Mouse (Mus musculus) neural tube, postnatal 0 days (tissue): ENCODE results near the gene Fam151b. TPM values are rescaled to one million over a fixed set of nuclear protein-coding genes. Genes with fewer than 3 reads are reported as not detected.

ENCODE experiments used
- polyA plus RNA-seq: library from polyadenylated mRNA; unstranded; fragments of >200 nt; fragmentation: Nextera tagmentation; extraction: Ambion mirVana; gene quantifications from 2 replicates; pipeline ENCODE4 v1.2.1, GENCODE M21; 2015

Fam151b gene
- 0.25 and 0.43 TPM in 2 replicates for polyA plus RNA-seq

GRCm38 (mm10) chr13:92483852-92484463 lies at the start of gene Fam151b:
Gene Fam151b, minus strand, starts transcription at chr13:92484015.

GRCm38 (mm10) chr13:92530721-92531211 lies 47.0 kb upstream of the Fam151b start, which contains the start of gene Zfyve16:
Gene Zfyve16, minus strand, starts transcription at chr13:92530868.

DNA sequence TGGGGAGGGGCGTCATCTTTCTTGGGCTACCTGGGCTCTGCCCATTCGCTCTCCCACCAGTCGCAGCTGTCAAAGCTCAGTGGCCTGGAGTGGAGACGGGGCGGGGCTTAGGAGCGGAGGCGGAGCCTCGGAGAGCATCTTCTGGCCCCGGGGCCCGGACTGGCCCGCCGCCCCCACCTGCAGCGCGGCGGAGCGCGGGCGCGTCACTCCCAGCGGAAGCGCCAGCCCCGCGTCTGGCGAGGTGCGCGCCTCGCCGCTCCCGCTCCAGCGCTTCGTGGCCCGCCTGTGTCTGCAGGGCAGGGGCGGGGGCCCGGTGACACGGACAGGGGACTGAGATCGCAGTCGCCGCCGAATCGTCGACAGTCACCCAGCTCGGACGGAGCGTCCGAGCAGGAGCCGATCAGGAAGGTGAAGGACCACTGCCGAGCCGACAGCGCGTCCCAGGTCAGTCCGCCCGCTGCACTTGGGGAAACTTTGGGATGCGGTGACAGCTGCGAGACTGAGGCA lies 58.0 kb downstream of the Fam151b start, which contains the start of gene Ankrd34b:
Gene Ankrd34b (plus strand): TSS at position 139 of the 507 bp plus-strand sequence.

Other genes starting within 250 kb of the Fam151b start
- gene Gm20379, start 178.0 kb downstream of the Fam151b start, polyA plus RNA-seq, result 0.25 and 0.54 TPM in 2 replicates
- gene Dhfr, start 129.3 kb downstream of the Fam151b start, polyA plus RNA-seq, result 2.7 and 3.3 TPM in 2 replicates
- 17.7 and 18.1 TPM in 2 replicates for gene Msh3, start 129.0 kb downstream of the Fam151b start, polyA plus RNA-seq
- gene Ankrd34b, start 58.1 kb downstream of the Fam151b start, polyA plus RNA-seq, result 6.9 and 8.3 TPM in 2 replicates
- gene Zfyve16, start 46.9 kb upstream of the Fam151b start, polyA plus RNA-seq, result 6.6 and 7.6 TPM in 2 replicates
- gene Spz1, start 92.2 kb upstream of the Fam151b start, polyA plus RNA-seq, result not detected in 2 replicates
- 13.4 and 13.8 TPM in 2 replicates for gene Serinc5, start 127.1 kb upstream of the Fam151b start, polyA plus RNA-seq